Mouse (Mus musculus) frontal cortex, postnatal 14 days (tissue): Measurements from ENCODE around the gene Cysrt1.

Experiments used
- DNase-seq, 2 experiments: peaks; one replicate each; pipeline ENCODE4 v3.0.0; 2022; ENCODE audit warnings: low spot score in 2 of 2

The Cysrt1 gene

DNA sequence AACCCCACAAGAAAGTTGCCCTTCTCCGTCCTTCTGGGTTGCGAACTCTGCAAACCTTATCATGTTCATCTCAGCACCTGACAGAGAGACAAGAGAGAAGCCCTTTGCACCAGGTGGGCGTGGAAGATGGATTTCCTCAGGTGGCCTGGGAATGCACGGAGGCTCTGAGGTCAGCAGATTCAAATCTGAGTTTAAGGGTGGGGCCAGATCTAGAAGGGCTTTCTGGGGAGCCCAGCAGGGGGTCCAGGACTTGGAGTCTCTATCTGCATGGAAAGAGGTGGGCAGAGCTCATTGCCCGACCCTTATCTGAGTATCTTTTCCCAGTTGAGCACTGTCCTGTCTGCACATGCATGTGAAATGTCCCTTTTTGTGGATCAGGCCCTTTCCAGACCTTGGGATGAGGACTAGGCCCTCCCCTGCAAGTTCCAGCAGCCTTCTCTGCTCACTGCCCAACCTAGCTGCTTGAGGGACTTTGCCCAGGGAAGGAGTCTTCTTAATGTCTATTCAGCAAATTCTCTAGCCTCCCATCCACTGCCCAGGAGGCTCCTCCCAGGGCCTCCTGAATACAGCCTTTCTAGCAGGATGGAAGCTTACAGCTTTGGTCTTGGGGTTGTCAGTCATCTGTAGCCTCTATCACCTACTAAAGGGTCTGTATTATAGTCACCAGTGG, 7.6 kb downstream of the Cysrt1 start:
- DNase-seq, result no peak

DNA sequence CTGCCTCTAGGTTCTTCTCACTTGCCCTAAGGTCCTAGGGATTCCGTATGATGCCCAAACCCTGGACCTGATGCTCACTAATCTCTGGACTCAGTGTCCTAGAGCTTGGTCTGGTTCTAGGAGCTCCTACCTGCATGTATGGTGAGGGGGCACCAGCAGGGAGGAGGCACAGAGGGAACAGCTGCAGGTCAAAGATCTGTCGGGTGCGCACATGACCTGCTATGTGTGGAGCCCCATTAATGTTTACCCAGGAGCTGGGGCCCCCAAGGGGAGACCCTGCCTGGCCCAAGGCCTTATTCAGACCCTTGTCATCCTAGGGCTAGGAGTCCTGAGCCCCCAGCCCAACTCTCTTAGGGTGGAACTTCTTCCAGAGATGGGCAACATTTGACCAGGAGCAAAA, 8.2 kb downstream of the Cysrt1 start, which contains the start of gene Slc34a3:
Slc34a3 (minus strand) TSS at position 315 of the 400 bp plus-strand sequence.
- DNase-seq, result no peak

DNA sequence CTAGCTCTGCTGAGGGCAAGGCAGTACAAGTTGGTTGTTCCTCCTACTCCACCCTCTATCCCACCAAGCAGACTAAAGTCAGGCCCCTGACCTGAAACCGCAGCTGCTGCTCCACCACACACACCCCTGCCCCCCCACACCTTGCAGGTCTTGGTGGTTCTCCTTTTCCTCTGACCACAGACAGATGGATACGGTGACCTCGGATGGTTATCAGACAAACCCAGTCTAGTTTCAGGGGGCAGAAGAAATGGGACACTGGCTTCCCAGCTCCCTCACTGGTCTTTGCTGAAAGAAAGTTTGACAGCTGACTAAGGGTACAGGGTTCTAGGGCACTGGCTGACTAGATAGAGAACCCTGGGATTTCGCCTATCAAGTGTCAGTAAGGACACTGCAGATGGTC, 8.8 kb downstream of the Cysrt1 start:
- no peak for DNase-seq

GRCm38 (mm10) chr2:25231038-25231437, 11.2 kb downstream of the Cysrt1 start:
- DNase-seq, result no peak

DNA sequence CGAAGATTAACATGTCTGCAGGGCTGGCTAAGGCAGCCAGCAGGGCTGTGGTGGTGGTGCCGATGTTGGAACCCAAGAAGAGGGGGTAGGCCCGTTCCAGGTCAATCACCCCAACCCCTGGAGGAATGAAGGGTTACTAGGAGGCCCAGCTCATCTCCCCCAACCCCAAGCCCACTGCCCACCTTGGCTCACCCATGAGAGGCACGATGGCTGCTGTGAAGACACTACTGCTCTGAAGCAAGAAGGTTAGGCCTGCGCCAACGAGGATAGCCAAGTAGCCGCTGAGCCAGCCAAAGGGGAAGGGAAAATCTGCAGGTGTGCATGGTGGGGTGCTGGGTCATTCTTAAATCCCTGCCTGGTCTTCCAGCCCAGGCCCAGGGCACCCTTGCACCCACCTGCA, 11.7 kb downstream of the Cysrt1 start:
- DNase-seq, result no peak

- DNase-seq, result no peak
These were observed 12.7 kb downstream of the Cysrt1 start for GRCm38 (mm10) chr2:25229582-25229981.

GRCm38 (mm10) chr2:25228995-25229530, 13.2 kb downstream of the Cysrt1 start:
- no peak for DNase-seq

DNA sequence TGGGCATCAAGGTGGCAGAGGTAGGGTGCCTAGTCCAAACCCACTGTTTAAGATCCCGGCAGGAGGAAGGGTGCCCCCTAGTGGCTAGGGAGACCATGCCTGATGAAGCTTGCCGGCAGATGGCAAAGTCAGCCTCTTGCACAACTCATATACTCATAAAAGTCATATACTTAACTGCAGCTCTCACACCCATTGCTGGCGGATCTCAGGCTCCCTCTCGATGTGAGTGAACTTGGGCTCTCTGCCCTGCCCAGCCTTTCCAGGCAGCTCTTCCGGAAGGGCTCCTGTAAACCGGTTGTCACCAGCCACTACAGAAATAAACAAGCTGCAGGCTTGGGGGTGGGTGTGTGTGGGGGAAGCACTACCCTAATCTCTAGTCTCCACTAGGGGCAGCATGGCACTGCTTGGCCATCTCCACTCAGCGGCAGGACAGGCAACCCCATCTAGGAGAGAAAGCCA, 13.8 kb downstream of the Cysrt1 start:
- DNase-seq, result peak; percentile 64 to 77

GRCm38 (mm10) chr2:25227406-25227805, 14.8 kb downstream of the Cysrt1 start:
- no peak for DNase-seq

DNA sequence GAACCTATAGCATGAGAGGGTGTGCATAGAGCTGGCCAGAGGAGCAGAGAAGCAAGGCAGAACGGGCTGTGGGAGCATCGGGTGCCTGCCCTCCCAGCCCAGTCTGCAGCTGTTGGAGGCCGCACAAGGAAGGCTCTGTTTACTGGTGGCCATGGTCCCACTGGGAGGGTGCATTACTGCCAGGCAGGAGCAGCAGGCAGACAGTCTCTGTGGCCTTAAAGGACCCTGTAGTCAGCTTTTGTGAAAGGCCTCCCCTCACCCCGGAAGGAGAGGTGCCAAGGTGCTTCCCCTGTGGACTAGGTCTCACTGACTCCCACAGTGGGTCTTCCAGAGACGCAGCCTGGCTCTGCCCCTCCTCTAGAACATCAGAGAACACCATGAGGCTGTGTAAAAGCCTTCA, 15.4 kb downstream of the Cysrt1 start:
- peak; percentile 40 to 52 for DNase-seq

DNA sequence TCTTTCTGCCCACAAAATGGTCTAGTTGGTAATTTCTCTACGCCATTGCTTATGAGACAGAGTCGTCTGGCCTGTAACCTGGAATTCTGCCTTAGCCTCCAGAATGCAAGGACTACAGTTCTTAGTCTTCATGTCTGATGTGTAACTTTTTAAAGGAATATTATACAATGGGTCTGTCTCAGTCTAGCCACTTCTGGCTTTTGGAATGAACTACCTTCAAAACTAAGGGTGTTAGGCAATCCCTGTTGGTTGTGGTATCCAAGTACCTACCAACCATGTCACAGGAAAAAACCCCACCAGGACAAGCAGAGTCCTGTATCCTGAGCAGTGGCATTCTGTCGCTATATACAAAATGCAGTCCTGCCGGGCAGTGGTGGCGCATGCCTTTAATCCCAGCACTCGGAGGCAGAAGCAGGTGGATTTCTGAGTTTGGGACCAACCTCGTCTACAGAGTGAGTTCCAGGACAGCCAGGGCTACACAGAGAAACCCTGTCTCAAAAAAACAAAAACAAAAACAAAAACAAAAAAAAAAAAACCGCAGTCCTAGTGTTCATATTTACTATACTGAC, 16.4 kb downstream of the Cysrt1 start:
- no peak for DNase-seq

- peak; percentile 99 to 100 for DNase-seq
These were observed 17.2 kb downstream of the Cysrt1 start for GRCm38 (mm10) chr2:25224766-25225752.

DNA sequence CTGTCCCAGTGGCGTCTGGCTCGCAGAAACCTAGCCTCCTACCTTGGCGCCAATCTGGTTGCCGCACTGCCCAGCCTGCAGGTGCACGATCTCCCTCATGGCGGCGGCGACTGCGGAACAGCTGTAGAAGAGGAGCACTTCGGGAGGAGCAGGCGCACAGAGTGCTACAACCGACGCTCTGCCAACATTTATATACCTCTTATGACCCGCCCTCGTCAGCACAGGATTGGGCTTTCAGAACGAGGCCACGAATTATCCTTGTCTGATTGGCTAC, 17.8 kb downstream of the Cysrt1 start, which contains the start of gene Tubb4b:
Tubb4b (minus strand) TSS at position 211 of the 274 bp plus-strand sequence.
- DNase-seq, result no peak

DNA sequence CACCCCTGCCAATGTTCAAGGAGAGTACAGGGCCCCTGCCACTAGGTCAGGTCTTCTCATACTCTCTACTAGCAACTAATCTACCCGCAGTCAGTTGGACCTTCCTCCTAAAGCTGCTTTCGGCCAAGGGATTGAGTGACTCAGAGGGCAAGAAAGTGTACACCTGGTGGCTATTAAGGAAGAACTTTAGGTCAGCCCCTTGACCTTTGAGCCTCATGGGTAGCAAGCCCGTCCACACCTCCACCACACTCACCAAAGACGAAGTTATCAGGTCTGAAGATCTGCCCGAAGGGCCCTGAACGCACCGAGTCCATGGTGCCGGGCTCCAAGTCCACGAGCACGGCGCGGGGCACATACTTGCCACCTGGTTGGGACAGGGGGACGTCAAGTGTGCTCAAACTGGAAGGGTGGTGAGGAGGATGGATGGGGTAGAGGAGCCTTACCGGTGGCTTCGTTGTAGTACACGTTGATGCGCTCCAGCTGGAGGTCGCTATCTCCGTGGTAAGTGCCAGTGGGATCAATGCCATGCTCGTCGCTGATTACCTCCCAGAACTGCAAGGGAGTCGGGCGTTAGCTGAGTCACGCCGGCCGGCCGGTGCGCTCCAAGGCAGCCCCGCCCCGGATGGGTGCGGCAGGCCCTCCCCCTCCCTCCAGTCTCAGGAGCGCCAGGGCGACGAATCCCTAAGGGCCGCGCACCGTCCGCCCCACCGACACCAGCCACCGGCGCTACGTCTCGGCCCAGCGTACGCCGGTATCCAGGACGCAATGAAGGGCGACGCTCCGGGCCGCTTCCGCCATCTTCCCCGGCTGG, 18.4 kb downstream of the Cysrt1 start:
- peak in 1 of 2 experiments; percentile 47 for DNase-seq

DNA sequence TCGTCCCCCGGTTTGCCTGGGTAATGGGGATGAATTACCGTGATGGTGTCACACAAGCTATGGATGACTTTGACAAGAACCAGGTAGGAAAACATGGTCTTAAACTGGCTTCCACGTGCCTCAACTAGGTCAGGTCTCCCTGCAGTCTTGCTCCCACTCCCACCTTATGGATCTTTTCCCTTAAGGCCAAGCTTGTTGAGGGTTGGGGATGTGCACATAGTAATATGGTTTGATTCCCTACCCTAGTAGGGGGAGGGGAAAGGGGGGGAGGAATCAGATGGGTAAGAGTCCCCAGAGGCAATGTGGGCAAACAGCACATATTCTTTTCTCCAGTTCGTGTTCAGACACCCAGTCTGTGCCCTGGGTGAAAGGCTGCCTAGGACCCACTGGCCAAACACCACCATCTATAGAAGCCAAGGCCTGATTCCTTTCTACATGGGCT, 20.9 kb downstream of the Cysrt1 start:
- no peak for DNase-seq

DNA sequence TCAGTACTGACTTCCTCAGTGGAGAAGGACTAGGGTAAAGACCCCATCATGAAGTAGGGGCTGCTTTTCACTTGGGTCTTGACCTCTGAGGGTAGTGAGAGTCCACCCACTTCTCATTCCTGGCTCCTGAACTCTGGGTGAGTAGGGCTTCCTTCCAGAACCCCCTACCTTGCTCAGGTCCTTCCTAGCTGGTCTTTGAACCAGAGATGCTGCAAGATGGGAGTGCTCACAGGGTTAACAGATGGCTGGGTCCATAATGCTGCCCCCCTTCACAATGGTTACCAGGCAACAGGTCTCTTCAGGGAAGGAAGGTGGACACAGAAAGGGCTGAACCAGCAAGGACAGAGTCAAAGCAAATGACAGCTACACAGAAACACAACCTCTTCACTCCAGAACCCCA, 23.8 kb downstream of the Cysrt1 start, which contains the start of gene Fam166a:
Fam166a (plus strand) TSS at position 301 of the 400 bp plus-strand sequence.
- no peak for DNase-seq

DNA sequence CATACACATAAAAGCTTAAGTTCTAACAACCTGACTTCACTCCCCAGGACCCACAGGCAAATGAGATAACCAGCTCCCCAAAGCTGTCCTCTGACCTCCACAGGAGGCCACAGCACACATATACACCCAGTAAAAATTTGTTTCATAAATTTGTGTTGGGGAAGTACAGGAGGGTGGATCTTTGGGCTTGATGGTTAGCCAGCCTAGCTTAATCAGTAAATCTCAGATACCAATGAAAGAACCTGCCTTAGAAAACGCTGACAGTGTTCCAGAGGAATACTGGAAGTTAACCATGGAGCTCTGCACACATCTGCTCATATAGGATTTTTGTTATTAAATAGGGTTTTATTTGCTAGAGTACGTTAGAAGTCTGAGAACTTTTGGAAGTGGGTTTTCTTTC, 24.6 kb downstream of the Cysrt1 start:
- no peak for DNase-seq

DNA sequence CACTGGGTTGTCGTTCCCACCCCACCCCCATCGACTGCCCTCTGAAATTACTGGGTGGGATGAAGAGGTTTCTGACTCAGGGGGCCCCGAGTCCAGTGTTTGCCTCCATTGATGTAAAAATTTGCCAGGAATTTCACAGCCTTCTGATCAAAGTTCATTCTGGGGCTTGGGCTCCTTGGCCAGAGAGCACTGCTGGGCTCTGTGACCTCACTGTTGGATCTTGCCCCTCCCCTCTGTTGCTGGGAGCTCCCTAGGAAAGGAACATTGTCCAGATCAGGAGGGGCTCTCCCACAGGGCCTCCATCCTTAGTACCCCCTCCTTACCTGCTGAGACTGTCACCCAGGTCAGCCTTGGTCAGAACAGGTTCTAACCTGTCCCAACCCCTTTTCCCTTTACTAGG, 27.8 kb downstream of the Cysrt1 start, which contains the start of gene Stpg3:
Stpg3 (minus strand) TSS at position 194 of the 400 bp plus-strand sequence.
- no peak for DNase-seq

DNA sequence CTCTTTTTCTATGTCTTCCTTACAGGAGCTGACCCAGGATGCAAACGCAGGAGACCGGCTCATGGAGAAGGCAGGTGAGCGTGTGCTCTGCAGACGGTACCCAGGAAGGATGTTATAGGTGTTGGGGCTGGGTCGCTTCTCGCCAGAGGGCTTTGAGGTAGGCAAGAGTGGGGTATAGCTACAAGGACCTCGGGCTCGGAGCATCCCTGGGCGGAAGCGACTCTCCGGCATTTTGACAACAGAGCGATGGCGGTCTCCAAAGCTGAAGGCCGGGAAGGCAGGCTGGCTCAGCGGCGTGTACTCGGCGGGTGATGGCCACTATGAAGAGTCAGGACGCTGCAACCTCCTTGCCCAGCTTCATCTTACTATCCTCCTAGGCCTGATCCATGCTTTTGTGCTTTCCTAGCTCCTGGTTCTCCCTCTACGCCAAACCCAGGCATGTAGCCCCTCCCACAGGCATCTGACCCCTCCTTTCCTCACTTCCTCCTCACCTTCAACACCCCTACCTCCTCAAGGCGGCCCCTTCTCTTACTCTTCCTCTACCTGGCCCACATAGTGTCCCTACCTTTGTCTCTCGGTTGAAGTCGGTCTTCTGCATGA, 28.9 kb downstream of the Cysrt1 start:
- no peak for DNase-seq

- DNase-seq, result peak; percentile 70 to 78
These were observed 31.1 kb downstream of the Cysrt1 start, which contains the start of gene Nelfb for GRCm38 (mm10) chr2:25211121-25211670. Nelfb (minus strand) TSS chr2:25211489.
